Mouse (Mus musculus): Measurements from ENCODE around the gene Bank1. TPM values are rescaled to one million over a fixed set of nuclear protein-coding genes. Genes with fewer than 3 reads are reported as not detected.

Gene Bank1
- total and polyA plus RNA-seq, 2 experiments from 2014 or later, result 0.38 to 0.39 TPM

DNA sequence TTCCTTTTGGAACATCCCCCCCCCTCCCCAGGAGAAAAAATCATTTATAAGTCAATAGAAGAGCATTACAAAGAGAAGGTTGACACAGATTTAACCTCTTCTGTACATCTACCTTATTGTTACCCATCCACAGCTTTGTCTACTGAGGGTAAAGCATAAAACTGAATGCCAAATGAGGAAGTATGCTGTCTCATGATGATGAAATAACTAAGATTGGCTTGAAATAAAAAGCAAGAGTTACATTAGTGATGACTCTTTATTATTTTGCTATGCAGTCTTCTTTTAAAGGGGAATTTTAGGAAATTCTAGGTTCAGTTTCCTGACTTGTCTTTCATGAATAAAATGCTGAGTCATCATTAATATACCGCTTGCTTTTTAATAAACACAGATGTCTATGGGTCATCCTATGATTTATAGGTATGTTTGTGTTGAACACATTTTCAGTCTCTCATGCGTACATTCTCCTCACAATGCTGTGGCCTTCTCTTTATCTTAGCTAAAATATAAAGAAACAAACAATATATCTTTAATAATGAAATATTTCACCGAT is 95.2 kb downstream of the Bank1 start:
- Histone ChIP-seq H3K27ac (ENCODE audit: low read depth, low read length) (no peak overlapping the region), H3K27me3 (ENCODE audit: insufficient read depth, low read length) (no peaks in the 10 kb centered on the region), H3K4me1 (ENCODE audit: insufficient read depth) (no peaks in the 10 kb centered on the region), H3K4me2 (ENCODE audit: low read depth) (no peak overlapping the region), H3K9ac (no peak overlapping the region), H3K9me3 (ENCODE audit: low read length) (no peaks in the 10 kb centered on the region), H3K4me3 (ENCODE audit: low read depth, low read length) (no peak overlapping the region), H3K36me3 (ENCODE audit: insufficient read depth) (no peaks in the 10 kb centered on the region)
- no peak for ATAC-seq
- 97% methylated on average over 3 of the region's 3 CpGs for WGBS
- no peak for DNase-seq
- no peak for TF ChIP-seq CTCF (IDR thresholded peaks at IDR 0.05; ENCODE audit: low read depth)

DNA sequence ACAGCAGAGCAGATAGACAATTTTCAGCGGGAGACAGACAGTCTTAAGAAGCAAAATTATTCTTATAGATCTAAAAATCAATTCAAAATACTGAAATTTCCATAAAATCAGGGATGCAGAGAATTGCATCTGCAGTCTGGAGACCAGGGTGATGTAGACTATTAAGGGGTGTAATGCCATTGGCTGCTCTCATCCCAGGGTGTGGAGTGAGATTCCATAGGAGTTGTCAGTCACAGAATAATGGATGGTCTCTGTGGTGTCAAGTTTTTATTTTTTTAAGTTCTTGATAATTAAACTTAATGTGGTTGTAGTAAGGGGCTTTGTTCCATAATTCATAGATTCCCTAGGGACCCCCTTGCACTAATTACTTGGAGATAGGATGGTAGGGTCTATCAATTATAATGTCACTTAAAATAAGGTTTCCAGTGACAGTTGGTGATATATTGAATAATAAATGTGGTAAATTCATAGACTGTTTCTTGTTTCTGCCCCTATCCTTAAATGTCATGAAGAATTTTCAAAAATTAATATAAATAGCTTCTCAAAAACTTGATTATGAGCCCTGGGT is 136.1 kb downstream of the Bank1 start:
- Histone ChIP-seq H3K36me3 (ENCODE audit: insufficient read depth) (no peaks in the 10 kb centered on the region), H3K9ac (no peak overlapping the region), H3K4me1 (ENCODE audit: insufficient read depth) (no peaks in the 10 kb centered on the region), H3K4me2 (ENCODE audit: low read depth) (no peak overlapping the region), H3K27ac (ENCODE audit: low read depth, low read length) (no peak overlapping the region), H3K4me3 (ENCODE audit: low read depth, low read length) (no peak overlapping the region), H3K27me3 (ENCODE audit: insufficient read depth, low read length) (no peaks in the 10 kb centered on the region), H3K9me3 (ENCODE audit: low read length) (no peaks in the 10 kb centered on the region)
- ATAC-seq (no peak), DNase-seq (no peak)
- TF ChIP-seq CTCF (IDR thresholded peaks at IDR 0.05; ENCODE audit: low read depth), result no peak
- WGBS, result 81% methylated on average over 1 of the region's 1 CpGs

DNA sequence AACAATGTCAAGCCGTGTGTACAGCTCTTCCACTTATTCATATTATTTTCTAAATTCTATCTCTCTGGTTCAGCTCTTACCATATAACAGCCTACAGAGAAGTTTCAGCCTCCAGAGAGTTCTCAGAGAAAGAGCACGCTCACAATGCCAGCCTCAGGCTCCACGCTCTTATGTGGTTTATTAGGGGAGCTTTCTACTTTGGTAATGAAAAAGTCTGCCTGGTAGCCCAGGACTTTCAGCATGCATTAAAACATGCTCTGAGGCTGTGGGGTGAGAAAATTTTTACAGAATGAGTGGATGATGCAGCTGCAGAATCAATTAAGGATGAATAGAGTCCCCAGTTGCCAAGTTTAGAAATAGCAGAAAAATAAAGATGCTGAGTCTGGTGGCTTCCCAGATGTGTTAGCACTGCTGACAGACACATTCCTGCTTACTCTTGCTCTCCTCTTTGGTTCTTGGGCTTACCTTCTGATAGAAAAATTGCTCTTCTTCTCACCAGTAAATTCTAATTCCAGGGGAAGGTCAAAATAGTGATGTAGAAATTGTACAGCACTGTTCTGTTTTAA is 139.2 kb downstream of the Bank1 start:
- WGBS, result 56% methylated on average over 3 of the region's 3 CpGs
- no peaks in the 10 kb centered on the region for H3K4me1 ChIP-seq (ENCODE audit: insufficient read depth)
- DNase-seq, result peak; percentile 21
- H3K27me3 ChIP-seq (ENCODE audit: insufficient read depth, low read length), result no peaks in the 10 kb centered on the region
- peak; percentile 82 for ATAC-seq
- H3K36me3 ChIP-seq (ENCODE audit: insufficient read depth), result no peaks in the 10 kb centered on the region
- H3K4me3 ChIP-seq (ENCODE audit: low read depth, low read length), result no peak overlapping the region
- no peak overlapping the region for H3K4me2 ChIP-seq (ENCODE audit: low read depth)
- no peaks in the 10 kb centered on the region for H3K9me3 ChIP-seq (ENCODE audit: low read length)
- no peak for TF ChIP-seq CTCF (IDR thresholded peaks at IDR 0.05; ENCODE audit: low read depth)
- H3K27ac ChIP-seq (ENCODE audit: low read depth, low read length), result no peak overlapping the region
- H3K9ac ChIP-seq, result no peak overlapping the region

DNA sequence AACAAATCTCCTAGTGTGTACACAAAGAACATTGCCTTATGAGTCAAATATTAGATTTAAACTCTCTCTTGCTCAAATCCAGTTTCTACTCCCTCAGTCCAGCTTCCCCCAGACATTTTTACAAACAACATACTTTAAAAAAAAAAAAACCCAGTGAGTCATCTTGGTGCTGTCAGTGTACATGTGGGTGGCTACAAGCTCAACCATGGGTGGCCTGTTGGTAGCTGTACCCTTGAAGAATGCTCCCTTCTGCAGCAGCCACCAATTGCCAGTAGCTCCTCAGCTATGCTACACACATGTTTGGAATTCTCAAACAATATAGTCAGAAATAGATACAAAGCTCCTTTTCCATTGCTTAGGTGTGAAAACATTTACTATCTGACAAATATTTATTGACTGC is 154.2 kb downstream of the Bank1 start:
- Histone ChIP-seq H3K27ac (ENCODE audit: low read depth, low read length) (no peak overlapping the region), H3K9me3 (ENCODE audit: low read length) (no peaks in the 10 kb centered on the region), H3K9ac (no peak overlapping the region), H3K27me3 (ENCODE audit: insufficient read depth, low read length) (no peaks in the 10 kb centered on the region), H3K4me2 (ENCODE audit: low read depth) (no peak overlapping the region), H3K4me3 (ENCODE audit: low read depth, low read length) (no peak overlapping the region), H3K36me3 (ENCODE audit: insufficient read depth) (no peaks in the 10 kb centered on the region), H3K4me1 (ENCODE audit: insufficient read depth) (no peaks in the 10 kb centered on the region)
- ATAC-seq (no peak), DNase-seq (no peak)
- no peak for TF ChIP-seq CTCF (IDR thresholded peaks at IDR 0.05; ENCODE audit: low read depth)

DNA sequence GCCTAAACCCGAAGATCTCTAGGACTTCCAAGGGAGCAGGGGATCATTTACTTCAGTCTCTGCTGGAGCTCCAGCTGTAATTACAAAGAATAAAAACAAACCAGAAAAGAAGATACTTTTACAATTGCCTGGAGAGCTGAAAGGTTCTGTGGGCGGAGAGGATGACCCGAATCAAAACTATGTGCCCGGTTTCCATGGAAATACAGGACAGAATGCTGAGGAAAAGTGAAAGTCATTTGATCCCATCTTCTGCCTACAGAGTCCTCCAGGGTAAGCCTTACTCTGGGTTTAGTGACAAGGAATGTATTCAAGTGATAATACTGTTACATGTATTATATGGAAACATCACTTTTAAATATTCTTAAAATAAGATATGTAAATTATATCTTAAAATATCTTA is 157.8 kb downstream of the Bank1 start:
- WGBS, result 54% methylated on average over 4 of the region's 4 CpGs
- H3K4me3 ChIP-seq (ENCODE audit: low read depth, low read length), result no peak overlapping the region
- H3K27me3 ChIP-seq (ENCODE audit: insufficient read depth, low read length), result no peaks in the 10 kb centered on the region
- no peaks in the 10 kb centered on the region for H3K9me3 ChIP-seq (ENCODE audit: low read length)
- no peak overlapping the region for H3K4me2 ChIP-seq (ENCODE audit: low read depth)
- no peaks in the 10 kb centered on the region for H3K4me1 ChIP-seq (ENCODE audit: insufficient read depth)
- TF ChIP-seq CTCF (IDR thresholded peaks at IDR 0.05; ENCODE audit: low read depth), result no peak
- DNase-seq (no peak), ATAC-seq (no peak)
- no peak overlapping the region for H3K9ac ChIP-seq
- H3K27ac ChIP-seq (ENCODE audit: low read depth, low read length), result no peak overlapping the region
- H3K36me3 ChIP-seq (ENCODE audit: insufficient read depth), result no peaks in the 10 kb centered on the region

DNA sequence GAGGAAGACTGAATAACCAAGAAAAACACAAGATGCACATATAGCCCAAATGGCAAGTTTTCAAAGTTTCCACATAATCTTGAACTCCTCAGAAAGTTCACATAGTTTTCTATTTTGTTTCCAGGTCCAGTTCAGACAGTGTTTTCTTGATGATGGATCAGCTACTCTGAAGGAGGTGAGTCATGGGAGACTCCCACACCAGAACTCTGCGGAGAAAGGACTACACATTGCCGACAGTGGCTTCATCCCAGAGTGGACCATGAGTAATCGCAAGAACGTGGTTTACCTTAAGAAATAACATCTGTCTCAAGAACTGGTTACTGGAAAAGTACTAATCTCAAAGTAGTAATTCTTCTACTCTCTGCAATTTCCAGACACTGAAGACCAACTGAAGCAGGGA is 159.2 kb downstream of the Bank1 start:
- Histone ChIP-seq H3K27ac (ENCODE audit: low read depth, low read length) (no peak overlapping the region), H3K4me1 (ENCODE audit: insufficient read depth) (no peaks in the 10 kb centered on the region), H3K9ac (no peak overlapping the region), H3K4me3 (ENCODE audit: low read depth, low read length) (no peak overlapping the region), H3K36me3 (ENCODE audit: insufficient read depth) (no peaks in the 10 kb centered on the region), H3K9me3 (ENCODE audit: low read length) (no peaks in the 10 kb centered on the region), H3K27me3 (ENCODE audit: insufficient read depth, low read length) (no peaks in the 10 kb centered on the region), H3K4me2 (ENCODE audit: low read depth) (no peak overlapping the region)
- no peak for TF ChIP-seq CTCF (IDR thresholded peaks at IDR 0.05; ENCODE audit: low read depth)
- DNase-seq, result no peak
- no peak for ATAC-seq
- 95% methylated on average over 4 of the region's 4 CpGs for WGBS

DNA sequence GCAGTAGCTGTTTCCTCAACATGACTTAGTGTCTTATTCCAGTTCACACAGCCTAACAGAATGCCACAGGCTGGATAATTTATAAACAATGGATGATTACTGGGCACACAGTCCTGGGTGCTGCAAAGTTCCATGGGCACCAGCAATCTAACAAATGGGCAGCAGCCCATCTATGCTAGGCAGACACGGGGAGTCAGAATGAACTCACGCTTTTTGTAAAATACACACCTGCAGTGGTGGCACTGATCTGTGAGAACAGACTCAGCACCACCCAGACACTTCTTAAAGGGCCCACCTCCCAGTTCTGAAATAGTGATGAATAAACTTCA is 159.9 kb downstream of the Bank1 start:
- 59% methylated on average over 2 of the region's 2 CpGs for WGBS
- H3K27ac ChIP-seq (ENCODE audit: low read depth, low read length), result no peak overlapping the region
- ATAC-seq (no peak), DNase-seq (no peak)
- no peak overlapping the region for H3K4me3 ChIP-seq (ENCODE audit: low read depth, low read length)
- no peak overlapping the region for H3K4me2 ChIP-seq (ENCODE audit: low read depth)
- no peaks in the 10 kb centered on the region for H3K4me1 ChIP-seq (ENCODE audit: insufficient read depth)
- TF ChIP-seq CTCF (IDR thresholded peaks at IDR 0.05; ENCODE audit: low read depth), result no peak
- no peaks in the 10 kb centered on the region for H3K27me3 ChIP-seq (ENCODE audit: insufficient read depth, low read length)
- H3K36me3 ChIP-seq (ENCODE audit: insufficient read depth), result no peaks in the 10 kb centered on the region
- H3K9ac ChIP-seq, result no peak overlapping the region
- no peaks in the 10 kb centered on the region for H3K9me3 ChIP-seq (ENCODE audit: low read length)

All from forebrain, postnatal 0 days (tissue).